24 mouse cellular contexts compared by ENCODE assay signal in genomic region chr2:164312599-164312998, GRCm38 (mm10). TPM values are rescaled to one million over a fixed set of nuclear protein-coding genes. Genes with fewer than 3 reads are reported as not detected.
"Had no signal": no experiment of that assay in that cellular context is flagged by ENCODE, and none has a peak within 500 bp of the region (broad histone marks: within the 10 kb centered on the region; RNA-seq: fewer than 3 reads in every experiment).

No protein-coding gene starts in this region.

- H3K4me3 ChIP-seq: intestine, embryonic 15.5 days; kidney, embryonic 15.5 days; limb, embryonic 10.5 days; limb, embryonic 13.5 days; liver, embryonic 12.5 days; liver, embryonic 15.5 days had no signal

- ATAC-seq: intestine, embryonic 15.5 days; liver, embryonic 12.5 days had no signal

- DNase-seq: kidney, adult 11 months; kidney, adult 8-10 months; kidney, postnatal 10 days; kidney, postnatal 4 days; liver; lung, adult 2 months; lung, postnatal 14 days; lung, postnatal 4 days; midbrain, embryonic 14.5 days; thymus, adult 2 months; thymus, postnatal 14 days; thymus, postnatal 4 days had no signal

- H3K27ac ChIP-seq: intestine, embryonic 15.5 days; kidney, embryonic 15.5 days; limb, embryonic 10.5 days; limb, embryonic 13.5 days; liver, embryonic 12.5 days; liver, embryonic 15.5 days had no signal

RNA-seq across cellular contexts. Expression of gene Svs6, which starts 4.0 kb away (rescaled TPM):
- total RNA-seq: layer of hippocampus, adult 18-20 months; layer of hippocampus, postnatal 14 days; left cerebral cortex, postnatal 10 days; megakaryocyte progenitor cell, adult 5-6 weeks; megakaryocyte-erythroid progenitor cell, adult 5-6 weeks; midbrain, postnatal 0 days had no signal

RNA-seq across cellular contexts. Expression of gene Svs5, which starts 19.9 kb away (rescaled TPM):
- total RNA-seq: layer of hippocampus, adult 18-20 months; layer of hippocampus, postnatal 14 days; left cerebral cortex, postnatal 10 days; megakaryocyte progenitor cell, adult 5-6 weeks; megakaryocyte-erythroid progenitor cell, adult 5-6 weeks; midbrain, postnatal 0 days had no signal

RNA-seq across cellular contexts. Expression of gene Svs3a, which starts 23.5 kb away (rescaled TPM):
- total RNA-seq: layer of hippocampus, adult 18-20 months; layer of hippocampus, postnatal 14 days; left cerebral cortex, postnatal 10 days; megakaryocyte progenitor cell, adult 5-6 weeks; megakaryocyte-erythroid progenitor cell, adult 5-6 weeks; midbrain, postnatal 0 days had no signal

RNA-seq across cellular contexts. Expression of gene Svs4, which starts 34.3 kb away (rescaled TPM):
- total RNA-seq: layer of hippocampus, adult 18-20 months; layer of hippocampus, postnatal 14 days; left cerebral cortex, postnatal 10 days; megakaryocyte progenitor cell, adult 5-6 weeks; megakaryocyte-erythroid progenitor cell, adult 5-6 weeks; midbrain, postnatal 0 days had no signal

RNA-seq across cellular contexts. Expression of gene Svs3b, which starts 56.2 kb away (rescaled TPM):
- total RNA-seq: layer of hippocampus, adult 18-20 months; layer of hippocampus, postnatal 14 days; left cerebral cortex, postnatal 10 days; megakaryocyte progenitor cell, adult 5-6 weeks; megakaryocyte-erythroid progenitor cell, adult 5-6 weeks; midbrain, postnatal 0 days had no signal
